Mouse (Mus musculus) E14TG2a.4 (cell line): ENCODE measurements around the gene Hnrnpl.

Experiments used
- CTCF ChIP-seq: conservative IDR thresholded peaks from 2 replicates; pipeline ENCODE4 v1.5.1; 2014; ENCODE audit warnings: low read length
- NANOG ChIP-seq: IDR thresholded peaks from 2 replicates; pipeline ENCODE4 v1.6.1; 2014; ENCODE audit warnings: borderline replicate concordance, low read length, mixed read lengths
- POU5F1 ChIP-seq: IDR thresholded peaks from 2 replicates; pipeline ENCODE4 v1.6.1; 2014; ENCODE audit warnings: low read length, borderline replicate concordance

DNA sequence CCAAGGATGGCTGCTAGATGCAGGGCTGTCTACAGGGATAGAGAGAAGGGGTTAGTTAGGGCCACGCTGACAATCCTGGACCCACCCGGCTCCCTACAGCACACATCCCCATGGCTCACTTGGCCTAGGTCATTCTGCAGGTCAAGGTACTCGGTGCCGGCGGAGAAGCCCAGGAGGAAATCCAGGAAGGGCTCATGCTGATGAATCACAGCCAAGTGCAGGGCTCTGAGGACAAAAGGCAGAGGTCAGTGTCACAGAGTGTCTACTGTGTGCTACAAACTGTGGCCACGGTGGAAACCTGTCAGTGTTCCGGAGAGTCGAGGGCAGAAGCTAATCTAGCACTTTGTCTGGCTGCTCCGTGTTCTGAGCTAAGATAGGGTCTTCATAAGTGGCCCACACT lies 46.4 kb upstream of the Hnrnpl start:
- TF ChIP-seq CTCF (no peak), NANOG (no peak), POU5F1 (no peak)
